Mouse (Mus musculus): Measurements from ENCODE around the gene Evl. TPM values are rescaled to one million over a fixed set of nuclear protein-coding genes. Genes with fewer than 3 reads are reported as not detected.

Gene Evl
- polyA plus RNA-seq, 1 experiment from 2014 or later = 156 TPM

GRCm38 (mm10) chr12:108686926-108687325, 132.4 kb downstream of the Evl start:
- no peak overlapping the region for H3K27ac ChIP-seq
- no peak overlapping the region for H3K9ac ChIP-seq
- no peaks in the 10 kb centered on the region for H3K9me3 ChIP-seq
- H3K4me2 ChIP-seq (replicated peaks) = no peak overlapping the region
- no peaks in the 10 kb centered on the region for H3K27me3 ChIP-seq (replicated peaks)
- no peak overlapping the region for H3K4me3 ChIP-seq
- peaks cover 79% of the 10 kb centered on the region for H3K36me3 ChIP-seq
- 80% methylated on average over 6 of the region's 6 CpGs for WGBS
- H3K4me1 ChIP-seq = no peaks in the 10 kb centered on the region; the same call in 1 of the 2 replicates
- no peak for ATAC-seq (ENCODE audit: low FRiP score, low read depth)

GRCm38 (mm10) chr12:108689167-108689566, 134.6 kb downstream of the Evl start:
- Histone ChIP-seq H3K36me3 (peaks cover 57% of the 10 kb centered on the region), H3K4me1 (no peaks in the 10 kb centered on the region; the same call in 1 of the 2 replicates), H3K27me3 (replicated peaks) (no peaks in the 10 kb centered on the region), H3K4me2 (replicated peaks) (no peak overlapping the region), H3K9me3 (no peaks in the 10 kb centered on the region), H3K27ac (no peak overlapping the region), H3K9ac (no peak overlapping the region), H3K4me3 (no peak overlapping the region)
- ATAC-seq (ENCODE audit: low FRiP score, low read depth) = no peak
- 94% methylated on average over 9 of the region's 9 CpGs for WGBS

DNA sequence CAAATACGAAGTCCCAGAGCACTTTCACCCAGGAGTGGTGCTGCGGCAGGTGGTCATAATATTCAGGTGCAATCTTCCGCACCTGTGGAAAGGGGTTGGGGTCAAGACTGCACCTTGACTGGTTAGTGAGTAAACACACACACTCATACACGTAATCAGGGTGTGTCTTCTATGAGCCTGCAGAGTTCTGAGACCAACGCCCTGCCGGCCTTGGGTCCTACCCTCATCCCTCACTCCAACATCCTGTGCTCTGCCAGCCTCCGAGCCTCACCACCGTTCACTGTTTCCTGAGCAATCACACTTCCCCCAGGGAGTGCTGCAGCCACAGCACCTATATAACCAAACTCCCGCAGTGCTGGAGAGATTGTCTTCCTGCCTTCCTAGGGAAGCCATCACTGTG, 136.0 kb downstream of the Evl start:
- no peak overlapping the region for H3K27ac ChIP-seq
- 80% methylated on average over 9 of the region's 9 CpGs for WGBS
- H3K4me3 ChIP-seq = no peak overlapping the region
- H3K9me3 ChIP-seq = no peaks in the 10 kb centered on the region
- H3K36me3 ChIP-seq = peaks cover 45% of the 10 kb centered on the region
- no peaks in the 10 kb centered on the region; the same call in 1 of the 2 replicates for H3K4me1 ChIP-seq
- H3K4me2 ChIP-seq (replicated peaks) = no peak overlapping the region
- H3K9ac ChIP-seq = no peak overlapping the region
- no peaks in the 10 kb centered on the region for H3K27me3 ChIP-seq (replicated peaks)
- ATAC-seq (ENCODE audit: low FRiP score, low read depth) = no peak

DNA sequence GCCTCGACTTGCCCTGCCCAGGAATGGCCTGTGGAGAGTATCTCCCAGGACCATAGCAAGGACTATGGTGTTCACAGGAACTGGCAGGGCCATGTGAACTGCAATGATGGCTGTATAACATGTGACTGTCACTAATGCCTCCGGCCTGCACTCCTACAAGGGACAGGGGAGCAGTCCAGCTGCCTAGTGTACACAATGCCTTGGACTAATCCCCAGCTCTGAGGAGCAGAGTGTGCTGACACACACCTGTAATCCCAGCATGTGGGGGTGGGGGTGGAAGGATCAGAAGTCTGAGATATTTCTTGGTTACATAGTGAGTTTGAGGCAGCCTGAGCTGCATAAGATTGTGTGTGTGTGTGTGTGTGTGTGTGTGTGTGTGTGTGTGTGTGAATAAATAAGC, 139.1 kb downstream of the Evl start:
- Histone ChIP-seq H3K4me2 (replicated peaks) (no peak overlapping the region), H3K9me3 (no peaks in the 10 kb centered on the region), H3K27ac (no peak overlapping the region), H3K9ac (no peak overlapping the region), H3K36me3 (peaks cover 16% of the 10 kb centered on the region), H3K27me3 (replicated peaks) (no peaks in the 10 kb centered on the region), H3K4me1 (no peaks in the 10 kb centered on the region; the same call in 1 of the 2 replicates), H3K4me3 (no peak overlapping the region)
- WGBS = 63% methylated on average over 2 of the region's 2 CpGs
- ATAC-seq (ENCODE audit: low FRiP score, low read depth) = no peak

DNA sequence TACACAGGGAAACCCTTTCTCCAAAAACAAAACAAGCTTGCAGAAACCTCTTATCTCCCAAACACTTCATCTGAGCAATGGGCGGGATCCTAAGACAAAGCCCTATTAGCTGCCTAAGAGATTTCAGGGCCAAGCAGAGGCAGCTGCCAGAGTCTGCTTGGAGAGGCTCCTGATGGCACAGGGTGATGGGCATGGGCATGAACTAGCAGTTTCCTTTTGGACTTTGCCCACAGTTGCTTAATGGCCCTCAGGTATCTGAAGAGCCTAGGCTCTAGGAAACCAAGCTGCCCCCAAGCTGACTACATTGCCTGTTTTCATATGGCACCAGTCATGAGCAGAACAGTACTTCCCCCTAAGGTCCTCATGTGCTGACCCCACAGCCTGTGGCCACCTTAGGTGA, 139.7 kb downstream of the Evl start:
- Histone ChIP-seq H3K4me2 (replicated peaks) (no peak overlapping the region), H3K27ac (no peak overlapping the region), H3K36me3 (peaks cover 10% of the 10 kb centered on the region), H3K27me3 (replicated peaks) (no peaks in the 10 kb centered on the region), H3K4me3 (no peak overlapping the region), H3K4me1 (no peaks in the 10 kb centered on the region; the same call in 1 of the 2 replicates), H3K9ac (no peak overlapping the region), H3K9me3 (no peaks in the 10 kb centered on the region)
- 90% methylated on average over 1 of the region's 1 CpGs for WGBS
- ATAC-seq (ENCODE audit: low FRiP score, low read depth) = no peak

DNA sequence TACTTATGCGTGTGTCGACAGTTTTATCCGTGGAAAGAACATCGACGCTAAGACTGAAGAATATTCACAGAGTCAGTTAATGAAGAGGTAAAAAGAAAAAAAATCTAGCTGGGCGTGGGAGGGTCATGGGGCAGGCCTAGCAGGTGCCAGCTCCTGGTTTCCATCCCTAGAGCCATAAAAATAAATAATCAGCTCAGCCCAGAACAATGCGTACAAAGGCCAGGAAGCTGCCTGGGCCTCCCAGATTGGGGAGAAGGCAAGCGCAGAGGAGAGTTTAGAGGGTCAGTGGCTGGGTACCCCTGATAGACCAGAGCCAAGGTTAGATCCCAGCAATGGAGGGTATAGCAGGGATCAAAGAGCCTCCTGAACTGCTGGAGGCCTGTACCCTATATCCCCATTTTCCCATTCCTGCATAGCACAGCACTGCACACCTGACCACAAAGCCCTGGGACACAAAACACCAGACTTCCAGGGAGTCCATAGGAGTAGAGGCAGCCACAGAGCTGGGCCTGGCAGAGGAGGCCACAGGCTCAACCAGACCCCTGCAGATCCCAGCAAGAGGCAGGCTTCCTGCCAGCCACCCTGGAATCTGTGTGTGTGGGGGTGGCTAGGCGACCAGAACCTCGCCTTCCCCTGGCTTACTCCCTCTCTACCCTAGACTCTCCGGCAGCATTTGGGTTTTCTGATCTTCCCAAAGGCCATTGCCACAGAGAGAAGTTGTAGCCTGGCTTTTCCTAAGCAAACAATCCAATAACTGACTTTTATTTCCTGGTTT, 144.4 kb downstream of the Evl start:
- H3K4me2 ChIP-seq (replicated peaks) = no peak overlapping the region
- no peak for ATAC-seq (ENCODE audit: low FRiP score, low read depth)
- no peak overlapping the region for H3K27ac ChIP-seq
- 69% methylated on average over 11 of the region's 11 CpGs for WGBS
- H3K4me1 ChIP-seq = peaks cover 7% of the 10 kb centered on the region
- H3K36me3 ChIP-seq = no peaks in the 10 kb centered on the region
- H3K27me3 ChIP-seq (replicated peaks) = peaks cover 37% of the 10 kb centered on the region
- no peak overlapping the region for H3K4me3 ChIP-seq
- H3K9me3 ChIP-seq = no peaks in the 10 kb centered on the region
- no peak overlapping the region for H3K9ac ChIP-seq

DNA sequence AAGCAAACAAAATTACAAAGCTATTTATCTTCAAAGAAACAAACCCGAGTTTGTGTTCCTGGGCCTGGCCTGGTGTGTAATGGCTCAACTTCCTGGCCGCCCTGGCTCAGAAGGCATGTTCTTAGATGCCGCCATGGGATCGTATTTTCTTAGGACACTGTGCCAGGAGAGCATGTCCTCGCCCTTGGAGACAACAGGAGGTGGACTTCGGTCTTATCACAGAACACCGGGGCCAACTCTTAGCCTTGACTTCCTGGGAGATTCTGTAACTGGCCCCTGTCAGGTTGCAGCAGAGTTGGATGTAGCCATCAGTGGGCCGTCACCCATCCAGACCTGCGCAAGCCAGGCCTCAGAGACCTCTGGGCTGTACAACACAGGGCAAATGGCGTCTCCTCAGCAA, 145.1 kb downstream of the Evl start:
- peaks cover 37% of the 10 kb centered on the region for H3K27me3 ChIP-seq (replicated peaks)
- H3K9me3 ChIP-seq = no peaks in the 10 kb centered on the region
- H3K4me3 ChIP-seq = no peak overlapping the region
- ATAC-seq (ENCODE audit: low FRiP score, low read depth) = no peak
- no peak overlapping the region for H3K27ac ChIP-seq
- WGBS = 85% methylated on average over 10 of the region's 10 CpGs
- H3K36me3 ChIP-seq = no peaks in the 10 kb centered on the region
- peak overlapping the region; percentile 26; the same call in 1 of the 2 replicates for H3K9ac ChIP-seq
- H3K4me1 ChIP-seq = peaks cover 7% of the 10 kb centered on the region
- no peak overlapping the region for H3K4me2 ChIP-seq (replicated peaks)

- Histone ChIP-seq H3K36me3 (no peaks in the 10 kb centered on the region), H3K4me1 (peaks cover 7% of the 10 kb centered on the region), H3K27ac (no peak overlapping the region), H3K9ac (peak overlapping the region; percentile 26; the same call in 1 of the 2 replicates), H3K4me2 (replicated peaks) (no peak overlapping the region), H3K4me3 (no peak overlapping the region), H3K27me3 (replicated peaks) (peaks cover 39% of the 10 kb centered on the region), H3K9me3 (no peaks in the 10 kb centered on the region)
- WGBS = 78% methylated on average over 5 of the region's 5 CpGs
- ATAC-seq (ENCODE audit: low FRiP score, low read depth) = no peak
Measured at GRCm38 (mm10) chr12:108700037-108700436, 145.5 kb downstream of the Evl start.

GRCm38 (mm10) chr12:108701221-108701620, 146.7 kb downstream of the Evl start:
- H3K4me3 ChIP-seq = no peak overlapping the region
- no peaks in the 10 kb centered on the region for H3K36me3 ChIP-seq
- 39% methylated on average over 2 of the region's 2 CpGs for WGBS
- no peak overlapping the region for H3K27ac ChIP-seq
- no peak overlapping the region for H3K4me2 ChIP-seq (replicated peaks)
- H3K9me3 ChIP-seq = no peaks in the 10 kb centered on the region
- H3K27me3 ChIP-seq (replicated peaks) = peaks cover 40% of the 10 kb centered on the region
- no peak overlapping the region for H3K9ac ChIP-seq
- H3K4me1 ChIP-seq = peaks cover 7% of the 10 kb centered on the region
- ATAC-seq (ENCODE audit: low FRiP score, low read depth) = no peak

GRCm38 (mm10) chr12:108702185-108702584, 147.7 kb downstream of the Evl start, which contains the start of gene Degs2:
TSS of gene Degs2 (minus strand) at chr12:108702315.
- WGBS = under 1% methylated on average over 32 of the region's 32 CpGs
- Histone ChIP-seq H3K27ac (no peak within 1 kb of the TSS), H3K27me3 (replicated peaks) (peaks cover 40% of the 10 kb centered on the region), H3K9me3 (no peaks in the 10 kb centered on the region), H3K4me3 (peak within 1 kb of the TSS; percentile 25), H3K9ac (no peak within 1 kb of the TSS), H3K36me3 (no peaks in the 10 kb centered on the region), H3K4me2 (replicated peaks) (peak within 1 kb of the TSS; percentile 53), H3K4me1 (peaks cover 7% of the 10 kb centered on the region)
- no peak for ATAC-seq (ENCODE audit: low FRiP score, low read depth)

DNA sequence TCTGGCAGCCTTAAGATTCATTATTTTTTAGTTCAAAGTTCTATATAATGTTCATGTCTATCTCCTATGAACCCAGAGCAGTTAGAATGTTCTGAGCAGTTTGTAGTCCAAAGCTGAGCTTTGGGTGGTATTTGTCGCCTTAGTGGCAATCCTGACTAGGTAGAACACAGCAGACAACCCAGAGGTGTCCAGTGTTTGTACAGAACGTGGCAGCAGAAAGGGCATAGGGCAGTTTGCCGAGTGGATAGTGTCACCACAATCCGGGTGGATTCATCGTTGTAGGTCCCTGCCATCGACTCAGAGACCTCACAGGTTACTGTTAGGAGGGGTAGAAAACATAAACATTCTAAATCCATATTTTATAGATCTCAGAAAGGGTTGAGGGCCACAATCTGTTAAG, 151.0 kb downstream of the Evl start:
- Histone ChIP-seq H3K27ac (no peak overlapping the region), H3K9me3 (no peaks in the 10 kb centered on the region), H3K4me1 (peaks cover 7% of the 10 kb centered on the region), H3K4me3 (no peak overlapping the region), H3K9ac (no peak overlapping the region), H3K4me2 (replicated peaks) (no peak overlapping the region), H3K27me3 (replicated peaks) (peaks cover 35% of the 10 kb centered on the region), H3K36me3 (no peaks in the 10 kb centered on the region)
- 86% methylated on average over 6 of the region's 6 CpGs for WGBS
- ATAC-seq (ENCODE audit: low FRiP score, low read depth) = no peak

DNA sequence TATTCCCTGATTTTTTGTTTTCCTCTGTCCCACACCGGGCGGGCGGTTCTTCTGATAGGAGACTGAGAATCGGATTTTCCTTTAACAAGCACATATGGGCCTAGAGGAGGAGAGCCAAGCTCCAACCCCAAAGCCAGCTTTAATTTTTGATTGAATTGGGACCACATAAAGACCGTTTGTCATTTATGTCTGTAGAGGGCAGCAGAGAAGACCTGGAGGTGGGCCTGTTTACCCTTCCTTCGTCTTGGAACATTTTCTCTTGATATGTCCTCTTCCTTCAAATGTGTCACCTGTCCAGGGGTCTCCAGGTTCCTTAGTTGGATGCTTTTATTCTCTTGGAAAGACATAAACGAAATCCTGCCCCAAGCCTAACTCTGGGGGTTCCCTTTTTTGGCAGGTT, 151.6 kb downstream of the Evl start:
- no peak overlapping the region for H3K9ac ChIP-seq
- peaks cover 7% of the 10 kb centered on the region for H3K4me1 ChIP-seq
- no peak for ATAC-seq (ENCODE audit: low FRiP score, low read depth)
- no peaks in the 10 kb centered on the region for H3K9me3 ChIP-seq
- no peak overlapping the region for H3K4me3 ChIP-seq
- WGBS = 52% methylated on average over 7 of the region's 7 CpGs
- H3K27ac ChIP-seq = no peak overlapping the region
- H3K27me3 ChIP-seq (replicated peaks) = peaks cover 29% of the 10 kb centered on the region
- H3K36me3 ChIP-seq = no peaks in the 10 kb centered on the region
- H3K4me2 ChIP-seq (replicated peaks) = no peak overlapping the region

DNA sequence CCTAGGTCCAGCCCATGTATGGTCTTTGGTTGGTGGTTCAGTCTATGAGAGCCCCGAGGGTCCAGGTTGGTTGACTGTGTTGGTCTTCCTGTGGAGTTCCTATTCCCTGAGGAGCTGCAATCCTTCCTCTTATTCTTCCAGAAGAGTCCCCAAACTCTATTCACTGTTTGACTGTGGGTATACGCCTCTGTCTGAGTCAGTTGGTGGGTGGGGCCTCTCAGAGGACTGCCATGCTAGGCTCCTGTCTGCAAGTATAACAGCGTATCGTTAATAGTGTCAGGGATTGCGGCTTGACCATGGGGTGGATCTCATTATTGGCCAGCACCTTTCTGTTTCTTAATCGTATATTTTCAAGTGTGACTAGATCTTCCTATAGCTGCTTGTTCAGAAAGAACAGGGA, 154.9 kb downstream of the Evl start:
- Histone ChIP-seq H3K27ac (no peak overlapping the region), H3K4me2 (replicated peaks) (no peak overlapping the region), H3K9ac (no peak overlapping the region), H3K4me3 (no peak overlapping the region), H3K27me3 (replicated peaks) (peaks cover 3% of the 10 kb centered on the region; the same call in 1 of the 2 replicates), H3K4me1 (no peaks in the 10 kb centered on the region), H3K9me3 (no peaks in the 10 kb centered on the region), H3K36me3 (no peaks in the 10 kb centered on the region)
- no peak for ATAC-seq (ENCODE audit: low FRiP score, low read depth)
- 87% methylated on average over 6 of the region's 6 CpGs for WGBS
